Mouse (Mus musculus) urinary bladder, postnatal 0 days (tissue): Measurements from ENCODE around the gene Ppbp. TPM values are rescaled to one million over a fixed set of nuclear protein-coding genes. Genes with fewer than 3 reads are reported as not detected.

Experiments
- microRNA-seq: library from miRNA; unstranded; fragments of <30 nt; microRNA quantifications from one replicate; pipeline ENCODE4, GENCODE M21; 2016
- polyA plus RNA-seq: library from polyadenylated mRNA; unstranded; fragments of >200 nt; fragmentation: Nextera tagmentation; extraction: Ambion mirVana; gene quantifications from 2 replicates; pipeline ENCODE4 v1.2.1, GENCODE M21; 2015

Ppbp gene
- polyA plus RNA-seq, result 9.1 and 9.8 TPM in 2 replicates

DNA sequence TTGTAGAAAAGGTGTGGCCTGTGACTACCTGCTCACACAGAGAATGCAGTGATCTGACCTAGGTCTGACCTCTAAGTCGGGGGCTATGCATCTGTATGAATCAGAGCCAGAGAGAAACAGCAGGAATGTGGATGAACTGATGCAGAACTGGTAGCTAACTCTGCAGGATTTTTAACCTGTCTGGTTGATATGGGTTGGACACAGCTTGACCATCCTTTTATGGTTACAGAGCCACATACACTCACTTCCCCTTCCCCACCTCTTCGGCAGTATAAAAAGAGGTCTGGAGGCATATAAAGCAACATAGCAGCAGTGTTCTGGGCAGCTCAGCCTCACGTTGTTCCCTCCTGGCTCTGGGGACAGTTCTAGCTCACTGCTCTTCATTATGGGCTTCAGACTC is at the start of gene Ppbp:
TSS of gene Ppbp (plus strand) at position 301 of the 400 bp plus-strand sequence.

DNA sequence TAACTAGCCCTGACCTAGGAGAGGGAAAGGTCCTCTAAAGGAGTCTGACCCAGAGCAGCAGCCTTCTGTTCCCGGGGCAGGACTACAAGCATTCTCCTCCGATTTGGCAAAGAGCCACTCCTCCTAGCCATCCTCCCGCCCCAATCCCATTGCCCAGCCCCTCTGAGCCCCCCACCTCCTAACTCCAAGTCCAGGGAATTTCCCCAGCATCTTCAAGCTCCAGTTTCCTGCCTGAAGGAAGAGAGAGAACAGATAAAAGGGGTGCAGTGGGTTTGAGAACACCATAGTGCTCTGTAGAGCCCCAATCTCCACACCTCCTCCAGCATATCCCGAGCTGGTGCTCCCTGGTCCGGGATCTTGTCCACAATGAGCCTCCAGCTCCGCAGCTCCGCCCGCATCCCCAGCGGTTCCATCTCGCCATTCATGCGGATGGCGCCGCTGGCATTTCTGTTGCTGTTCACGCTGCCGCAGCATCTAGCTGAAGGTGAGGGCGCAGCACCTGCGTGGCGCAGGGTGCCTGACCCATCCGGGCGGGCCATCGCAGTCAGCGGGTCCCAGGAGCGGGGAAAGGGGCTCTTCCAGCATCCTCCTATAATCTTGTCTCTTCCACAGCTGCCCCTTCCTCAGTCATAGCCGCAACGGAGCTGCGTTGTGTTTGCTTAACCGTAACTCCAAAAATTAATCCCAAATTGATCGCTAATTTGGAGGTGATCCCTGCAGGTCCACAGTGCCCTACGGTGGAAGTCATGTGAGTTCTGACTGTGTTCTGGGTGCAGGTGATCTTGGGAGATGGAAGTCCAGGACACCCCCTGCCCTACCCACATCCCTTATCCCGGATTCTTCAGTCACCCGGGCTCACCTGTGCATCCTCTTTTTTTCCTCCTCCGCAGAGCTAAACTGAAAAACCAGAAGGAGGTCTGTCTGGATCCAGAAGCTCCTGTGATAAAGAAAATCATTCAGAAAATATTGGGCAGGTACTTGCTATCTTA is 8.9 kb upstream of the Ppbp start, which contains the start of gene Cxcl5:
TSS of gene Cxcl5 (plus strand) at position 284 of the 989 bp plus-strand sequence.

DNA sequence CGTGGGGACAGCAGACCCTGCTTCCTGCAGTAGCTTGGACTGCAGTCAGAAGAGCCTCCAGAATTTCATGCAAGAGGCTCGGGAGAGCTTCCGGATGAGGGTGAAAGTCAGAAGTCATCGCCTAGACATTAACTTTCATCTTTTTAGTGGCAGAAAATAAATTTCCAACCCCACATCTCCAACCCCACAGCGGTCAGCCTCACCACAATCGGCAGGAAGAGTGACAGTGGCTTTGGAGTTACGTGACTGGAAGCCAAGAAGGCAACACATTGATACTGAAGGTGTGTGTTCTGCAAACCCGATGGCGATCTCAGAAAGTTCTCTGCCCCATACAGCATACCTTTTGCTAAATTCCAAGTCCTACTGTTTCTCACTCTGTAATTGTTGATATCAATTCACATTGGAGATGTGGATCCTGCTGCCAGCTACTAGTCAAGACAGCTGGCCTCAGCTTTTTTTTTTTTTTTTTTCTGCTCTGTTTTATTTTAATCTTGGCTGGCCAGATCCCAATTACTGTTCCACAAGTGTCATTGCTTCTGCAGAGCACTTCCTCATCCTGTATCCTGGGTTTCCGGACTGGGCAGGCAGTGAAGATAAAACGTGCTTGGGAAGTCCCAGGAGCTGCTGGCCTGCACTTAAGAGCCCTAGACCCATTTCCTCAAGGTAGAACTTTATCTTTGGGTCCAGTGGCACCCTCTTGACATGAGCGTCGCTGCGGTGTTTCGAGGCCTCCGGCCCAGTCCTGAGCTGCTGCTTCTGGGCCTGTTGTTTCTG is 3.7 kb downstream of the Ppbp start, which contains the start of gene Pf4:
TSS of gene Pf4 (plus strand) at position 556 of the 774 bp plus-strand sequence.

DNA sequence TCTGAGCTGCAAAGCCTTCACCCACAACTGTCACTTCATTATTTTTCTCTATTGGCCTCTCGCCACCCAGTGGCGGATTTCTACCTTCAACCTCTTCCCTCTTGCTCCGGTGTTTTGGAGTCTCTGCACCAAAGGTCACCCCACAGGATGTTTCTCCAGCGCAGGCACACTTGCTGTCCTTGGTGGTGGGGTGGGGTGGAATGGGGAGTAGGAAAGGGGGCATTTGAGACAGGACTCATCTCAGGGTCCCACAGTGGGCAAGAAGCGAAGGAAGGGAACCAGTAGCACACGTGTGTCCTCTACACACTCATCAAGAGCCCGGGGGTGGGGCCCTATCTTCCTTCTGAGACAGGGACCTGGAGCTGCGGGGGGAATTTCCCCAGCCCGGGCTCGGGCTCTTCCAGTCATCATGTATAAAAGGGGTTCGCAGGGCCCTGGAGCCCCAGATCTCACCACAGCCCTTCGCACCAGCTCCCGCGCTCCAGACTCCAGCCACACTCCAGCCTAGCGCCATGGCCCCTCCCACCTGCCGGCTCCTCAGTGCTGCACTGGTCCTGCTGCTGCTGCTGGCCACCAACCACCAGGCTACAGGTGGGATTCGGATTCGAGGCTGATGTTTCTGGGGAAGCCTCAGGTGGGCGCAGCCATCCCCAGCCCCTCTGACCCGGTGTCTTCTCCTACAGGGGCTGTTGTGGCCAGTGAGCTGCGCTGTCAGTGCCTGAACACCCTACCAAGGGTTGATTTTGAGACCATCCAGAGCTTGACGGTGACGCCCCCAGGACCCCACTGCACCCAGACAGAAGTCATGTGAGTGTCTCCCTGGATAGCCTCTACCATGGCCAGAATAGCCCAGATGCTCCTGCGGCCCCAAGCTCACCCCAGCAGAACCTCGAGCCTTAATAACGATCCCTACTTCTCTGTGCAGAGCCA is 17.6 kb downstream of the Ppbp start, which contains the start of gene Cxcl3:
TSS of gene Cxcl3 (plus strand) at position 445 of the 930 bp plus-strand sequence.

DNA sequence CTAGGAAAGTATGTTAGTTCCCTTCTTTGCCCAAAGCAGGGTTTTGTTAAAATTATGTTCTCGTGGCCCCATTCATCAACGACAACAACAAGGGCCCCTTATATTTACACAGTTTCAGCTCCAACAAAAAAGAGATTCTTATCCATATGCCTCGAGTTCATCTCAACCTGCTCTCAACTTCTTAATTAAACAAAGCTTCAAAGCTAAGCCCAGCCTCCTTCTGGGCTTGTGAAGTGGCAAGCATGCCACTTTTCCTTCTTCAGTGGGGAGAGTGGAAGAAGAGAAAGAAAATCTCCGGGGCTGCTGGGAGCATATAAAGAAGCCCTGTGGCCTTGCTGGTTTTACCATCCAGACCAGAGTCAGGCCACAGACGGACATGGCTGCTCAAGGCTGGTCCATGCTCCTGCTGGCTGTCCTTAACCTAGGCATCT is 25.9 kb downstream of the Ppbp start, which contains the start of gene Cxcl15:
TSS of gene Cxcl15 (plus strand) at position 340 of the 431 bp plus-strand sequence.

Small RNA genes within 50 kb of the gene (microRNA-seq; reads per million reads assigned to microRNA genes)
- gene Gm24322, result not detected

Other genes with a start within 250 kb of the Ppbp start
- not detected in 2 replicates for gene Afm, start 249.6 kb upstream of the Ppbp start, polyA plus RNA-seq
- not detected in 2 replicates for gene 5830473C10Rik, start 207.4 kb upstream of the Ppbp start, polyA plus RNA-seq
- 21.7 and 24.5 TPM in 2 replicates for gene Rassf6, start 127.9 kb upstream of the Ppbp start, polyA plus RNA-seq
- 0.59 and 1.2 TPM in 2 replicates for gene Cxcl5, start 9.2 kb upstream of the Ppbp start, polyA plus RNA-seq
- gene Pf4, start 3.9 kb downstream of the Ppbp start, polyA plus RNA-seq, result 371 and 501 TPM in 2 replicates
- gene Cxcl3, start 17.6 kb downstream of the Ppbp start, polyA plus RNA-seq, result 0.72 and 4.7 TPM in 2 replicates
- 0.10 and 0.50 TPM in 2 replicates for gene Cxcl15, start 26.0 kb downstream of the Ppbp start, polyA plus RNA-seq
- 1.0 and 3.7 TPM in 2 replicates for gene Cxcl1, start 122.7 kb downstream of the Ppbp start, polyA plus RNA-seq
- 0.83 and 7.8 TPM in 2 replicates for gene Cxcl2, start 135.4 kb downstream of the Ppbp start, polyA plus RNA-seq
- gene Mthfd2l, start 162.6 kb downstream of the Ppbp start, polyA plus RNA-seq, result 38.2 and 43.1 TPM in 2 replicates